Mouse (Mus musculus): ENCODE measurements around the gene Tradd.
"Not testable (repeated sequence)": the region's sequence is repeated elsewhere in the genome, so short reads cannot be mapped to it uniquely, and the experiment has no call there.

The Tradd gene

GRCm38 (mm10) chr8:105295256-105295655, 30.8 kb upstream of the Tradd start:
- no peak for DNase-seq (ENCODE audit: low spot score)

GRCm38 (mm10) chr8:105294776-105295175, 30.4 kb upstream of the Tradd start:
- no peak for DNase-seq (ENCODE audit: low spot score)

DNA sequence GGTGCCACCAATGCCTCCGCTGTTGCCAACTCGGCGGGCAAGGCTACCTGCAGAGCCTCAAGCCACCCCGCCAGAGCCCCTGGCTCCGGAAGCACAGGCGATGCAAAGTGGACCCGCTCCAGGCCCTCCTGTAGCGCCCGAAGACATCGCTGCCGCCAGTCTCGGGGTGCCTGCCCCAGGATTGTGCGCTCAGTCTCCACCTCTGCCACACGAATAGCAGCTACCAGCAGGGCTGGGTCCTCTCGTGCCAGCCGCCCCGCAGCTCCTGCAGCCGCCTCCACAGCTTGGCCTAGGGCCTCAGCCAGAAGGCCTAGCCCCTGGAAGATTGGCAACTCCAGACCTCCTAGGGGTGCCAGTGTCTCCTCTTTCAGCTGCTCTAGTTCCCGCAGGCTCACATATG, 29.0 kb upstream of the Tradd start:
- no peak for DNase-seq (ENCODE audit: low spot score)

DNA sequence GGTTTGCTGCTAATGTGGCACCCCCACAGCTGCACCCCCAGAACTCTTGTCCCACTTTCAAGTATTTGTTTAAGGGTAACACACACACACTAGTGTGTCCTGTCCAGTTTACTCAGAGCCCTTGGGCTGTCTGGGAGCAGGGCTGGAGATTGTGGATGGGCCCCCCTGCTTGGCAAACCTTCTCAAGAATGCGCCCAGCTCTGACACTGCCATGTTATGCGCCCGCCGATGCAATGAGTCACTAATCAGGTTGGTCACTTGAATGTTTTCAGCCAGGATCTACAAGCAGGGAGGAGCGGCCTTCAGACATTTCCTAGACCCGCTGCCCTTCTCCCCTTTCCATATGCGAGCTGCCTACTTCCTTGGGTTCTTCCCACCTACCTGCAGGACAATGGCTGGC, 28.1 kb upstream of the Tradd start:
- DNase-seq (ENCODE audit: low spot score), result no peak

- not testable (repeated sequence) for DNase-seq (ENCODE audit: low spot score)
These were observed 27.4 kb upstream of the Tradd start for GRCm38 (mm10) chr8:105291802-105292201.

GRCm38 (mm10) chr8:105291364-105291763, 27.0 kb upstream of the Tradd start:
- DNase-seq (ENCODE audit: low spot score), result not testable (repeated sequence)

DNA sequence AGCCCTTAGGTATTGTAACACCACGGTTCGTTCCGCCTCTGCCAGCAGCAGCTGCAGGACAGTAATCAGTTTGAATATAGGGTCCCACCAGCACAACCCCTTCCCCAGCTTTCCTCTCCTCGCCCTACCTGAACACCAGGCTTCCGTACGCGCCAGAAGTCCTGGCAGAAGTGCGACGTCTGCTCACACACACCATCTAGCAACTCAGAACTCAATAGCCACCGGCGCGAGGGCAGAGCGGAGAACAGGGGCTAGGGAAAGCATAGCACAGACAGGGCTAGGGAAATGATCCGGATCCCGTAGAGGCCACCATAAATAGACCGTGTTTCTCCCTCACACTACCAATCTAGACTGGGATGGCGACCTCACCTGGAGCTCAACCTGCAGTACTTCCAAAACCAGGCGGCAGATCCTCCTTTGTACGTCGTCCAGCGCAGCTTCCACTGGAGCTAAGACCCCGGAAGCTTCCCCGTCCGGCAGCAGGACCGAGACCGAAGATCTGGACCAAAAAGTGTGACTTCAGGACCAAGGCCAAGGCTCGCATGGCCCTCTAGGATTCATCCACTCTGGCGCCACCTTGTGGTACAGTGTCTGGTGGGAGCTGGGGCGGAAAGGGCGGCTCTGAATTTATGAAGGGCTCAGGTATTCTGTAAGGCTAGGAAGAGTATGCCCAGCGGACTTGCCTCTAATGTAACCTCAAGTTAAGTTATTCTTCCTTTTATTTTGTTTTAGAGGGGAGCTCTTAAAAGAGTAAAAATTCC, 26.3 kb upstream of the Tradd start:
- DNase-seq (ENCODE audit: low spot score), result peak; percentile 90

DNA sequence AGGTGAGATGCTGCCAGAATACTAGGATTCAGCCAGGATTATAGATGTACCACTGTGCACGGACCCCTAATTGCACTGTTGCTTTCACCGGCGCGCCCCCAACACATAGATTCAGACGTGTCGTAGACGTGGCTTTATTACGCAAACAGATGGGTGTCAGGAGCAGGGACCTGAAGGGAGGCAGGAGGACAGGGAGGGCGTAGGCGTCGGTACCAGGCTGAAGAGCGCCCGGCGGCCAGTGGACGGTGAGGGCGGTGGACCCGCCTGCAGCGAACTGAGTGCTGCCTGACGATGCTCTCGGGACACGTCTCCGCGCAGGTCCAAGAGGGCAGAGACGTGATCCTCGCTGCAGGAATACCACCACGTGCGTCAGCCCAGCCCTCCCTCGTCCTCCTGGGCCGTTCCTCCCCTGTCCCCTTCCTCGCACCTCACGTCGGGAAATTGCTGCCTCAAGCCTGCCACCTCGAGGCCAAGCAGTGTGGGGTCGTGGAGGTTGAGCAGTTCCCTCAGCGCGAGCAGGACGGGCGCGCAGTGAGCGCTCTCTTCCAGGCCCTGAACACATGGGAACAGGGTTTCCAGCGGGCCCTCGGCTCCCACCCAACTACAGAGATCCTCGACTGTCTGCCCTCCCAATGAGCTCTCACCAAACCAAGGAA, 25.5 kb upstream of the Tradd start, which contains the start of gene 4931428F04Rik:
Gene 4931428F04Rik, minus strand, starts transcription at position 60 of the 656 bp plus-strand sequence.
- DNase-seq (ENCODE audit: low spot score), result no peak

DNA sequence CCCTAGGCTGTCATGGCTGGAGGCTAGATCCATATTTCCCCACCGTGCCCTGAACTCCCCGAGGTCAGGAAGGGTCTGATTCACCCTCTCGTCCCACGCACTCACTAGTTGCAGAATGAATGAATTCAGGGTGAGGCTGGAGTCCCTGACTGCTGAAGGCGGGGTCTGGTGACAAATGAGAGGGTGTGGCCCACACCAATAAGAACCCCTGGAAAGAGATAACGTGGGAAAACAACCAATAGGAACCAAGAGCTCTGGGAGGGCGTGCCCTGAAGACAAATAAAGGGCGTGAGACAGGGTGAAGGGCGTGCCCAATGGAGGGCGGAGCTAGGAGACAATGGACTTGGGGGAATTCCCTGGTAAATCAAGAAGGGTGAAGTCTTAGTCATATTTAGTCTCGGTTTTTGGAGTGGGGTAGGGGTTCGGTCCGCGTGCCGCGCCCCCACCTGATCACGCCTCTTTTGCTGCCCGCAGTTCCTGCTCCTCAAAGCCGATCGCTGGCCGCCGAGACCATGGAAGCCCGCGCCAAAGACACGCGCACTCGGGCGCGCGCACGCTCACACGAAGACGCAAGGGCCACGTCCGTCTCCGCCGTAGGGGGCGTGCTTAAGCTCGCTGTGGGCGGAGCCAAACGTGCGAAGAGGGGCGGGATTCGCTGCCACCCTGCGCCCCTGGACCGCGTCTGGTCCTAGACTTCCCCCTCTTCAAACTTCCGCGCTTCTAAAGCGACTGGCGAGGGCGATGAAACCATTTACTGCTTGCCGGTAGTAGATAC, 24.7 kb upstream of the Tradd start:
- DNase-seq (ENCODE audit: low spot score), result peak; percentile 85

- no peak for DNase-seq (ENCODE audit: low spot score)
These were observed 23.8 kb upstream of the Tradd start for GRCm38 (mm10) chr8:105288231-105288630.

DNA sequence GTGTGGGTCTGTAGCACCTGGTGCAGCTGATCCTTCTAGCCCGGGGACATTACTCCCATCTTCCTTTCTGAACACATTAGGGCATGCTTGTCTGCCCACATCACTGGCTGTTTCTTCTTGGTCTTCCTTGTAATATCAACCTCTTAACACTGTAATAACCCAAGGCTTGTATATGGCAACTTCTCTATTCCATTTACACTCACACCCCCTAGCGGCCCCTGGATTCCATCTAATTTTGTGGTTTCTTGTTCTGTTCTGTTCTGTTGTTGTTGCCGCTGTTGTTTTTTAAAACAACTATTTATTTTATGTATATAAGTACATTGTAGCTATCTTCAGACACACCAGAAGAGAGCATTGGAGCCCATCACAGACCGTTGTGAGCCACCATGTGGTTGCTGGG, 22.5 kb upstream of the Tradd start:
- DNase-seq (ENCODE audit: low spot score), result no peak

GRCm38 (mm10) chr8:105285514-105285913, 21.1 kb upstream of the Tradd start:
- no peak for DNase-seq (ENCODE audit: low spot score)

- no peak for DNase-seq (ENCODE audit: low spot score)
These were observed 18.7 kb upstream of the Tradd start for GRCm38 (mm10) chr8:105283074-105283473.

DNA sequence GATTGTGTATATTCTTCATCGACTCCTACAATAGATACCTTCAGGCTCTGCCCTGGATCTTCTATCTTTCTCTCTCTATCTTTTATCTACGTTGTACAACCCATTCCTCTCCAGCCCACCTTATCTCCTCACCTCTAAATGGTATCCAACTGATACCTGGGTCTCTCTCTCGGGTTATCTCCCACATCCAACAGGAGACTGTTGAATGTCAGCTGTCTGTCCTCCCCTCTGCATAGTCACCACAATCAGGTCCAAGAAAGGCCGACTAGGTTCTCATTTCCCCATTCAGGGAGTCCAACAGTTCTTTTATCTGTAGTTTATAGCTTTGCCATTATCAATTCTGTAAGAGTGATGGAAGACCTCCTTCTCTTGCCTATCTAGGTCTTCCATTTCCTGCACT, 17.8 kb upstream of the Tradd start:
- no peak for DNase-seq (ENCODE audit: low spot score)

- no peak for DNase-seq (ENCODE audit: low spot score)
These were observed 17.4 kb upstream of the Tradd start for GRCm38 (mm10) chr8:105281821-105282220.

DNA sequence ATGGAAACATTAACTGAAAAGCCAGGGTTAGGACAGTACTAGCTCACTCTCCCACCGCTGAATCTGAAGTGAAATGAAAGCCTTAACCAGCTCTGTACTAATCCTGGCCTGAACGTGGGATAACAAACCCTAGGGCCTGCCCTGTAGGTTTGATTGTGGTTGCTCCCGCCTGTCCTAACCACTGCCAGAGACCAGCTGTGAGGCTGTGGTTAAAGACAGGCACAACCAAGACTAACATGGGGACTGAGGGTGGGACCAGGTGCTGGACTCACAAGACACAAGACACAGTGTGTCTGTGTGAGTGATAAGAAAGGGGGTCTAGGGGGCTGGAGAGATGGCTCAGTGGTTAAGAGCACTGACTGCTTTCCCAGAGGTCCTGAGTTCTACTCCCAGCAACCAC, 16.2 kb upstream of the Tradd start:
- DNase-seq (ENCODE audit: low spot score), result no peak

DNA sequence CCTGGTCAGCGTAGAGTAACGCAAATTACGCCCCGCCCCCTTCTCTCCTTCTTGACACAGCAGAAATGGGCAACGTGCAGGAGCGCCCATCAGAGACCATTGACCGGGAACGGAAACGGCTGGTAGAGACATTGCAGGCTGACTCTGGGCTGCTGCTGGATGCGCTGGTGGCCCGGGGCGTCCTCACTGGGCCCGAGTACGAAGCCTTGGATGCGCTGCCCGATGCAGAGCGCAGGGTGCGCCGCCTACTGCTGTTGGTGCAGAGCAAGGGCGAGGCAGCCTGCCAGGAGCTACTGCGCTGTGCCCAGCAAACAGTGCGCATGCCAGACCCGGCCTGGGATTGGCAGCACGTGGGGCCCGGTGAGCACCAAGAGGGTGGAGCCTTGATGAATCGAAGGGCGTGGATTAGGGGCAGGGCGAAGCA, 14.5 kb upstream of the Tradd start:
- no peak for DNase-seq (ENCODE audit: low spot score)

DNA sequence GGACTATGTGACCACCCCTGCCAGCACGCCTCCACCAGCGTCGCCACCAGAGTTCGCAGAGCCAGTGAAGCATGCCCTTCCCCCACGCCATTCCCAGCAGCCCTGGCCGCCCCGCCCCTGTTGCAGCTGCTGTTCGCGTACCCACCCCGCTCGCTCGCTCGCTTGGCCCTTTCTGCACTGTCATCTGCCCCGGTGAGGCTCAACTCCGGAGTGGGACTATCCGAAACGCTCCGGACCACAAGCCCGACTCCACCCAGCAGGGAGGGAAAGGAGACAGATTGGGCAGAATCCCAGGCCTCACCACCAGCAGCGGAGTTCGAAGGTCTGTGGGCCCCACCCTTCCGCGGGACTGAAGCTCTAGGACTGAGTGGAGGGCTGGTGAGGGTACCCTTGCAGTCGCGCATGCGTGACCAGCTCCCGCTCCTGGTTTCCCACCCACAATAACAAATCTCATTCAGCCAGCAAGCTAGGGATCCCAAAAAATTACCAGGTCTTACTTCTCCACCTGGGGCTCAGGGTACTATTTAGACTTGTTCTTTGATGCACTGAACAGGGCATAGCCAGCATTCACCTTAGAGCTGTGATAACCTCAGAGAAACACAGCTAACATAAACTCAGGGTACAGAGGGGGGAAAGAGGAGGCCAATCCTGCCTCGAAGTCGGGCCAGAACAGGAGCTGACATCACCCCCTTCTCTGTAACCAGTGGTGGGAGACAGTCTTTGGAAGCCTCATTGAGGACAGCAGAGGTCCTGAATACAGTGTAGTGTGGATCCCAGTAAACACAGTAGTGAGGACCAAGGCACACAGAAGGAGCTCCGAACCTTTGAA, 12.1 kb upstream of the Tradd start:
- no peak for DNase-seq (ENCODE audit: low spot score)

- DNase-seq (ENCODE audit: low spot score), result no peak
These were observed 11.4 kb upstream of the Tradd start, which contains the start of gene Nol3 for GRCm38 (mm10) chr8:105275840-105276239. Nol3 (plus strand) TSS chr8:105276140.

DNA sequence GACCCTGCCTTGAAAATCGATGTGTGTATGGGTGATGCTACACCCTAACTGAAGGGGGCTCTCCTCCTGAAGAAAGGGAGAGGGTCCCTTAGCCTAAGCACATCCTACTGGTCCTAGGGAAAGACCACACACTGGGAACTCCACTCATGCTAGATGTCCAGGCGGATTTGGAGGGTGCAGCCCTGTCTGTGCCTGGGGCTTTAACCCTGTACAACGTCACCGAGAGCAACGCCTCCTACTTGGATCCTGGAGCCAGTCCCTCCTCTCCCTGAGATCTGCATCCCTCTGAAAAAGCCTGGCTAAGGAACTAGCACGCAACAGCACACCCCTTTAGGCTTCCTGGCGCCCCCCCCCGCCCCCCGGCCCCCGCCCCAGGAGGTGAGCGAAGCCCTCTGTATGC, 11.0 kb upstream of the Tradd start:
- DNase-seq (ENCODE audit: low spot score), result no peak

GRCm38 (mm10) chr8:105270916-105271186, 6.4 kb upstream of the Tradd start:
- no peak for DNase-seq (ENCODE audit: low spot score)

Measured in c-Kit-positive CD71-positive TER-119-positive erythroid progenitor cells, embryonic 14.5 days (primary cell).